Mouse (Mus musculus) ES-Bruce4 (cell line): ENCODE results near the gene Gm11437. TPM values are rescaled to one million over a fixed set of nuclear protein-coding genes. Genes with fewer than 3 reads are reported as not detected.

Experiments used
- H3K27ac ChIP-seq: 2 replicates; pipeline ENCODE4 v1.5.1; 2012; ENCODE audit warnings: low read length, inconsistent platforms; ENCODE audit not compliant: insufficient read depth
- H3K27me3 ChIP-seq: 2 replicates; pipeline ENCODE4 v1.6.1; 2012; ENCODE audit warnings: mild to moderate bottlenecking, low read length, inconsistent platforms; ENCODE audit not compliant: control insufficient read depth, poor library complexity, insufficient read depth, severe bottlenecking
- H3K36me3 ChIP-seq: 2 replicates; pipeline ENCODE4 v1.6.1; 2012; ENCODE audit warnings: inconsistent platforms, mild to moderate bottlenecking, low read length, moderate library complexity; ENCODE audit not compliant: control insufficient read depth, poor library complexity, insufficient read depth, severe bottlenecking
- H3K4me1 ChIP-seq: one replicate; pipeline ENCODE4 v1.8.1; 2011; ENCODE audit warnings: low read length; ENCODE audit not compliant: control insufficient read depth, insufficient read depth
- H3K4me3 ChIP-seq: 2 replicates; pipeline ENCODE4 v1.5.1; 2011; ENCODE audit warnings: low read depth, mild to moderate bottlenecking, low read length
- H3K9ac ChIP-seq: 2 replicates; pipeline ENCODE4 v1.6.1; 2012; ENCODE audit warnings: low read depth, mild to moderate bottlenecking, inconsistent platforms; ENCODE audit not compliant: poor library complexity, severe bottlenecking
- H3K9me3 ChIP-seq: replicated peaks from 2 replicates; pipeline ENCODE4 v1.6.1; 2012; ENCODE audit warnings: mild to moderate bottlenecking, low read length, inconsistent platforms; ENCODE audit not compliant: control insufficient read depth, poor library complexity, insufficient read depth, severe bottlenecking
- CTCF ChIP-seq: IDR thresholded peaks from one replicate; pipeline ENCODE4 v1.8.1; 2011; ENCODE audit warnings: low read depth, low read length
- EP300 ChIP-seq: IDR thresholded peaks from 2 replicates; pipeline ENCODE4 v1.6.1; 2011; ENCODE audit warnings: low read depth, low read length; ENCODE audit not compliant: insufficient read depth
- POLR2A ChIP-seq: IDR thresholded peaks from one replicate; pipeline ENCODE4 v1.8.1; 2011; ENCODE audit warnings: low read length; ENCODE audit not compliant: insufficient read depth
- polyA plus RNA-seq: library from polyadenylated mRNA; stranded (reverse); fragments of >200 nt; gene quantifications from 2 replicates; pipeline ENCODE4 v1.2.4, GENCODE M21; 2011; ENCODE audit warnings: low read depth; ENCODE audit not compliant: missing spikeins, insufficient read depth, insufficient read length

The Gm11437 gene
- polyA plus RNA-seq, 1 experiment = not detected

- no peaks in the 10 kb centered on the region for H3K4me1 ChIP-seq
- H3K27ac ChIP-seq = no peak overlapping the region
- H3K4me3 ChIP-seq = no peak overlapping the region
- TF ChIP-seq CTCF (no peak), EP300 (no peak), POLR2A (no peak)
- H3K9me3 ChIP-seq = no peaks in the 10 kb centered on the region
- H3K27me3 ChIP-seq = no peaks in the 10 kb centered on the region
- peaks cover 90% of the 10 kb centered on the region for H3K36me3 ChIP-seq
- H3K9ac ChIP-seq = no peak overlapping the region
Observed at GRCm38 (mm10) chr11:84117431-84117830, 49.8 kb downstream of the Gm11437 start.

- H3K9ac ChIP-seq = no peak overlapping the region
- H3K36me3 ChIP-seq = peaks cover 79% of the 10 kb centered on the region
- H3K27me3 ChIP-seq = no peaks in the 10 kb centered on the region
- no peaks in the 10 kb centered on the region for H3K4me1 ChIP-seq
- no peak overlapping the region for H3K27ac ChIP-seq
- no peak for TF ChIP-seq EP300
- TF ChIP-seq POLR2A = no peak
- no peak for TF ChIP-seq CTCF
- H3K4me3 ChIP-seq = no peak overlapping the region
- no peaks in the 10 kb centered on the region for H3K9me3 ChIP-seq
Observed at GRCm38 (mm10) chr11:84116221-84116620, 51.1 kb downstream of the Gm11437 start.

- H3K9me3 ChIP-seq = no peaks in the 10 kb centered on the region
- H3K4me3 ChIP-seq = no peak overlapping the region
- TF ChIP-seq POLR2A = no peak
- TF ChIP-seq EP300 = no peak
- no peak for TF ChIP-seq CTCF
- peaks cover 77% of the 10 kb centered on the region for H3K36me3 ChIP-seq
- no peak overlapping the region for H3K27ac ChIP-seq
- H3K9ac ChIP-seq = no peak overlapping the region
- no peaks in the 10 kb centered on the region for H3K4me1 ChIP-seq
- no peaks in the 10 kb centered on the region for H3K27me3 ChIP-seq
Observed at GRCm38 (mm10) chr11:84115646-84116045, 51.6 kb downstream of the Gm11437 start.

- no peaks in the 10 kb centered on the region for H3K4me1 ChIP-seq
- TF ChIP-seq EP300 (no peak), POLR2A (no peak), CTCF (no peak)
- H3K36me3 ChIP-seq = peaks cover 76% of the 10 kb centered on the region
- no peaks in the 10 kb centered on the region for H3K9me3 ChIP-seq
- H3K4me3 ChIP-seq = no peak overlapping the region
- H3K27ac ChIP-seq = no peak overlapping the region
- H3K9ac ChIP-seq = no peak overlapping the region
- no peaks in the 10 kb centered on the region for H3K27me3 ChIP-seq
Observed at GRCm38 (mm10) chr11:84113623-84114022, 53.7 kb downstream of the Gm11437 start.

GRCm38 (mm10) chr11:84107137-84107536, 60.1 kb downstream of the Gm11437 start:
- Histone ChIP-seq H3K36me3 (peaks cover 78% of the 10 kb centered on the region), H3K9me3 (no peaks in the 10 kb centered on the region), H3K27me3 (no peaks in the 10 kb centered on the region), H3K9ac (no peak overlapping the region), H3K4me1 (no peaks in the 10 kb centered on the region), H3K4me3 (no peak overlapping the region), H3K27ac (no peak overlapping the region)
- TF ChIP-seq EP300 = no peak
- TF ChIP-seq CTCF = no peak
- TF ChIP-seq POLR2A = no peak

GRCm38 (mm10) chr11:84104036-84104435, 63.2 kb downstream of the Gm11437 start:
- Histone ChIP-seq H3K36me3 (peaks cover 79% of the 10 kb centered on the region), H3K27me3 (no peaks in the 10 kb centered on the region), H3K9me3 (no peaks in the 10 kb centered on the region), H3K4me3 (no peak overlapping the region), H3K27ac (no peak overlapping the region), H3K9ac (no peak overlapping the region), H3K4me1 (no peaks in the 10 kb centered on the region)
- no peak for TF ChIP-seq CTCF
- TF ChIP-seq EP300 = no peak
- TF ChIP-seq POLR2A = no peak
